Mouse (Mus musculus): ENCODE data around the gene C8g. TPM values are rescaled to one million over a fixed set of nuclear protein-coding genes. Genes with fewer than 3 reads are reported as not detected.

Gene C8g
- total and polyA plus RNA-seq, 2 experiments from 2014 or later: 1.6 to 2.4 TPM

- Histone ChIP-seq H3K27me3 (ENCODE audit: control insufficient read depth, insufficient read depth, low read length) (0 out of 2 replicates have a peak, but pooled peaks cover 2% of the 10 kb centered on the region), H3K27ac (ENCODE audit: low read depth) (peak overlapping the region; percentile 74), H3K9ac (replicated peaks; ENCODE audit: low read depth, low read length) (peak overlapping the region; percentile 54), H3K9me3 (replicated peaks; ENCODE audit: control insufficient read depth, low read length) (no peaks in the 10 kb centered on the region), H3K4me3 (ENCODE audit: low read depth, low read length) (peak overlapping the region; percentile 91), H3K36me3 (replicated peaks; ENCODE audit: control insufficient read depth, insufficient read depth, low read length) (peaks cover 27% of the 10 kb centered on the region), H3K4me1 (ENCODE audit: control insufficient read depth, insufficient read depth) (peaks cover 15% of the 10 kb centered on the region), H3K4me2 (ENCODE audit: low read depth, low read length) (peak overlapping the region; percentile 96)
- 62% methylated on average over 6 of the region's 6 CpGs for WGBS
- DNase-seq (ENCODE audit: low spot score) (no peak), ATAC-seq (ENCODE audit: insufficient read depth, low read depth) (no peak)
- TF ChIP-seq CTCF (IDR thresholded peaks at IDR 0.05; ENCODE audit: low read depth): no peak
- no peak for TF ChIP-seq EP300 (IDR thresholded peaks at IDR 0.05; ENCODE audit: low read depth)
These were observed 1.4 kb downstream of the C8g start for GRCm38 (mm10) chr2:25500071-25500575.

GRCm38 (mm10) chr2:25498622-25499478 is 2.7 kb downstream of the C8g start:
- H3K9ac ChIP-seq (replicated peaks; ENCODE audit: low read depth, low read length): no peak overlapping the region
- H3K4me1 ChIP-seq (ENCODE audit: control insufficient read depth, insufficient read depth): peaks cover 15% of the 10 kb centered on the region
- TF ChIP-seq CTCF (IDR thresholded peaks at IDR 0.05; ENCODE audit: low read depth): no peak
- no peak for TF ChIP-seq EP300 (IDR thresholded peaks at IDR 0.05; ENCODE audit: low read depth)
- no peak for ATAC-seq (ENCODE audit: insufficient read depth, low read depth)
- H3K4me2 ChIP-seq (ENCODE audit: low read depth, low read length): no peak overlapping the region
- H3K27me3 ChIP-seq (ENCODE audit: control insufficient read depth, insufficient read depth, low read length): 0 out of 2 replicates have a peak, but pooled peaks cover 2% of the 10 kb centered on the region
- H3K36me3 ChIP-seq (replicated peaks; ENCODE audit: control insufficient read depth, insufficient read depth, low read length): peaks cover 15% of the 10 kb centered on the region; the same call in 1 of the 2 replicates
- 51% methylated on average over 15 of the region's 15 CpGs for WGBS
- no peaks in the 10 kb centered on the region for H3K9me3 ChIP-seq (replicated peaks; ENCODE audit: control insufficient read depth, low read length)
- H3K27ac ChIP-seq (ENCODE audit: low read depth): no peak overlapping the region
- DNase-seq (ENCODE audit: low spot score): no peak
- no peak overlapping the region for H3K4me3 ChIP-seq (ENCODE audit: low read depth, low read length)

- 44% methylated on average over 6 of the region's 6 CpGs for WGBS
These were observed 3.5 kb downstream of the C8g start for GRCm38 (mm10) chr2:25497846-25498575.

GRCm38 (mm10) chr2:25496462-25496861 is 5.1 kb downstream of the C8g start:
- Histone ChIP-seq H3K36me3 (replicated peaks; ENCODE audit: control insufficient read depth, insufficient read depth, low read length) (no peaks in the 10 kb centered on the region), H3K27me3 (ENCODE audit: control insufficient read depth, insufficient read depth, low read length) (0 out of 2 replicates have a peak, but pooled peaks cover 2% of the 10 kb centered on the region), H3K27ac (ENCODE audit: low read depth) (no peak overlapping the region), H3K9me3 (replicated peaks; ENCODE audit: control insufficient read depth, low read length) (no peaks in the 10 kb centered on the region), H3K4me3 (ENCODE audit: low read depth, low read length) (no peak overlapping the region), H3K4me2 (ENCODE audit: low read depth, low read length) (no peak overlapping the region), H3K9ac (replicated peaks; ENCODE audit: low read depth, low read length) (no peak overlapping the region), H3K4me1 (ENCODE audit: control insufficient read depth, insufficient read depth) (peaks cover 9% of the 10 kb centered on the region)
- TF ChIP-seq CTCF (IDR thresholded peaks at IDR 0.05; ENCODE audit: low read depth) (peak; percentile 59), EP300 (IDR thresholded peaks at IDR 0.05; ENCODE audit: low read depth) (no peak)
- 42% methylated on average over 4 of the region's 4 CpGs for WGBS
- DNase-seq (ENCODE audit: low spot score) (no peak), ATAC-seq (ENCODE audit: insufficient read depth, low read depth) (no peak)

More at GRCm38 (mm10) chr2:25497846-25498575, 3.5 kb downstream of the C8g start:
- Histone ChIP-seq H3K9me3 (replicated peaks; ENCODE audit: control insufficient read depth, low read length) (no peaks in the 10 kb centered on the region), H3K27ac (ENCODE audit: low read depth) (no peak overlapping the region), H3K4me2 (ENCODE audit: low read depth, low read length) (no peak overlapping the region), H3K36me3 (replicated peaks; ENCODE audit: control insufficient read depth, insufficient read depth, low read length) (peaks cover 7% of the 10 kb centered on the region; the same call in 1 of the 2 replicates), H3K27me3 (ENCODE audit: control insufficient read depth, insufficient read depth, low read length) (0 out of 2 replicates have a peak, but pooled peaks cover 2% of the 10 kb centered on the region), H3K4me1 (ENCODE audit: control insufficient read depth, insufficient read depth) (peaks cover 15% of the 10 kb centered on the region), H3K9ac (replicated peaks; ENCODE audit: low read depth, low read length) (no peak overlapping the region), H3K4me3 (ENCODE audit: low read depth, low read length) (no peak overlapping the region)
- no peak for ATAC-seq (ENCODE audit: insufficient read depth, low read depth)
- DNase-seq (ENCODE audit: low spot score): no peak
- TF ChIP-seq CTCF (IDR thresholded peaks at IDR 0.05; ENCODE audit: low read depth) (no peak), EP300 (IDR thresholded peaks at IDR 0.05; ENCODE audit: low read depth) (no peak)

- Histone ChIP-seq H3K27me3 (ENCODE audit: control insufficient read depth, insufficient read depth, low read length) (0 out of 2 replicates have a peak, but pooled peaks cover 2% of the 10 kb centered on the region), H3K36me3 (replicated peaks; ENCODE audit: control insufficient read depth, insufficient read depth, low read length) (no peaks in the 10 kb centered on the region), H3K4me3 (ENCODE audit: low read depth, low read length) (no peak within 1 kb of the TSS), H3K27ac (ENCODE audit: low read depth) (no peak within 1 kb of the TSS), H3K4me2 (ENCODE audit: low read depth, low read length) (no peak within 1 kb of the TSS), H3K9ac (replicated peaks; ENCODE audit: low read depth, low read length) (no peak within 1 kb of the TSS), H3K9me3 (replicated peaks; ENCODE audit: control insufficient read depth, low read length) (no peaks in the 10 kb centered on the region), H3K4me1 (ENCODE audit: control insufficient read depth, insufficient read depth) (no peaks in the 10 kb centered on the region)
- WGBS: 69% methylated on average over 5 of the region's 5 CpGs
- TF ChIP-seq CTCF (IDR thresholded peaks at IDR 0.05; ENCODE audit: low read depth): no peak
- ATAC-seq (ENCODE audit: insufficient read depth, low read depth): no peak
- DNase-seq (ENCODE audit: low spot score): no peak
These were observed 8.0 kb downstream of the C8g start, which contains the start of gene Lcn12 for GRCm38 (mm10) chr2:25493476-25493961. Lcn12 (minus strand) TSS chr2:25493911.
